Mouse (Mus musculus): ENCODE data around the gene Higd2a. TPM values are rescaled to one million over a fixed set of nuclear protein-coding genes. Genes with fewer than 3 reads are reported as not detected.
A peak's percentile ranks its signal among the peaks of the same experiment; 100 is the strongest.
"Not testable (repeated sequence)": the region's sequence is repeated elsewhere in the genome, so short reads cannot be mapped to it uniquely, and the experiment has no call there.

Gene Higd2a
- total and polyA plus RNA-seq, 3 experiments = 169 to 281 (median 275) TPM

GRCm38 (mm10) chr13:54582126-54582525 lies 7.9 kb upstream of the Higd2a start:
- peak; percentile 71 for DNase-seq

- no peak for DNase-seq
These were observed 7.1 kb upstream of the Higd2a start for GRCm38 (mm10) chr13:54582860-54583259.

- no peak for DNase-seq
These were observed 4.2 kb upstream of the Higd2a start for GRCm38 (mm10) chr13:54585831-54586230.

- no peak for DNase-seq
These were observed 502 bp upstream of the Higd2a start for GRCm38 (mm10) chr13:54589414-54589995.

- no peak for DNase-seq
These were observed 1.9 kb downstream of the Higd2a start for GRCm38 (mm10) chr13:54591776-54592356.

- DNase-seq = no peak
These were observed 3.6 kb downstream of the Higd2a start for GRCm38 (mm10) chr13:54593617-54594016.

- DNase-seq = no peak
These were observed 6.2 kb downstream of the Higd2a start for GRCm38 (mm10) chr13:54596107-54596690.

- DNase-seq = no peak
These were observed 6.9 kb downstream of the Higd2a start for GRCm38 (mm10) chr13:54596870-54597269.

- DNase-seq = no peak
These were observed 8.7 kb downstream of the Higd2a start for GRCm38 (mm10) chr13:54598622-54599143.

- no peak for DNase-seq
These were observed 12.7 kb downstream of the Higd2a start for GRCm38 (mm10) chr13:54602639-54603111.

GRCm38 (mm10) chr13:54603501-54603900 lies 13.5 kb downstream of the Higd2a start:
- no peak for DNase-seq

GRCm38 (mm10) chr13:54604221-54604620 lies 14.2 kb downstream of the Higd2a start:
- DNase-seq = no peak

GRCm38 (mm10) chr13:54605426-54605825 lies 15.4 kb downstream of the Higd2a start:
- DNase-seq = no peak

- DNase-seq = no peak
These were observed 17.2 kb downstream of the Higd2a start for GRCm38 (mm10) chr13:54607204-54607603.

GRCm38 (mm10) chr13:54608002-54608401 lies 18.0 kb downstream of the Higd2a start:
- DNase-seq = no peak

- peak; percentile 32 for DNase-seq
These were observed 18.7 kb downstream of the Higd2a start for GRCm38 (mm10) chr13:54608666-54609065.

GRCm38 (mm10) chr13:54609301-54609700 lies 19.3 kb downstream of the Higd2a start:
- DNase-seq = no peak

GRCm38 (mm10) chr13:54610613-54610971 lies 20.6 kb downstream of the Higd2a start:
- no peak for DNase-seq

GRCm38 (mm10) chr13:54610972-54611754 lies 21.2 kb downstream of the Higd2a start, which contains the start of gene Cltb:
Gene Cltb, minus strand, starts transcription at chr13:54611344.
- DNase-seq = peak; percentile 94

GRCm38 (mm10) chr13:54613141-54613540 lies 23.1 kb downstream of the Higd2a start:
- DNase-seq = not testable (repeated sequence)

- DNase-seq = no peak
These were observed 26.3 kb downstream of the Higd2a start for GRCm38 (mm10) chr13:54616307-54616706.

GRCm38 (mm10) chr13:54616998-54617397 lies 27.0 kb downstream of the Higd2a start:
- no peak for DNase-seq
